Mouse (Mus musculus): ENCODE data around the gene Pex26. TPM values are rescaled to one million over a fixed set of nuclear protein-coding genes. Genes with fewer than 3 reads are reported as not detected.

Pex26 gene
- total RNA-seq, 4 experiments from 2014 or later, result 12.1 to 14.2 (median 13.1) TPM

GRCm38 (mm10) chr6:121206481-121206880, 23.0 kb downstream of the Pex26 start:
- DNase-seq (ENCODE audit: low spot score in 2 of 2), result no peak

- DNase-seq (ENCODE audit: low spot score in 2 of 2), result no peak
These were observed 26.1 kb downstream of the Pex26 start for GRCm38 (mm10) chr6:121209584-121209983.

- DNase-seq (ENCODE audit: low spot score in 2 of 2), result peak; percentile 43 to 62
These were observed 26.9 kb downstream of the Pex26 start, which contains the start of gene Tuba8 for GRCm38 (mm10) chr6:121210149-121210925. TSS of gene Tuba8 (plus strand) at chr6:121210696.

- DNase-seq (ENCODE audit: low spot score in 2 of 2), result no peak
These were observed 27.4 kb downstream of the Pex26 start for GRCm38 (mm10) chr6:121210926-121211289.

GRCm38 (mm10) chr6:121211743-121212142, 28.3 kb downstream of the Pex26 start:
- DNase-seq (ENCODE audit: low spot score in 2 of 2), result no peak

- DNase-seq (ENCODE audit: low spot score in 2 of 2), result no peak
These were observed 29.5 kb downstream of the Pex26 start for GRCm38 (mm10) chr6:121212988-121213387.

GRCm38 (mm10) chr6:121214221-121214620, 30.8 kb downstream of the Pex26 start:
- no peak for DNase-seq (ENCODE audit: low spot score in 2 of 2)

GRCm38 (mm10) chr6:121214667-121215330, 31.3 kb downstream of the Pex26 start:
- DNase-seq (ENCODE audit: low spot score in 2 of 2), result no peak

- DNase-seq (ENCODE audit: low spot score in 2 of 2), result no peak
These were observed 31.9 kb downstream of the Pex26 start for GRCm38 (mm10) chr6:121215336-121215735.

GRCm38 (mm10) chr6:121215896-121216295, 32.4 kb downstream of the Pex26 start:
- no peak for DNase-seq (ENCODE audit: low spot score in 2 of 2)

GRCm38 (mm10) chr6:121216589-121217255, 33.3 kb downstream of the Pex26 start:
- no peak for DNase-seq (ENCODE audit: low spot score in 2 of 2)

- no peak for DNase-seq (ENCODE audit: low spot score in 2 of 2)
These were observed 34.5 kb downstream of the Pex26 start for GRCm38 (mm10) chr6:121218002-121218401.

GRCm38 (mm10) chr6:121219406-121219805, 35.9 kb downstream of the Pex26 start:
- DNase-seq (ENCODE audit: low spot score in 2 of 2), result no peak

GRCm38 (mm10) chr6:121220181-121220580, 36.7 kb downstream of the Pex26 start:
- DNase-seq (ENCODE audit: low spot score in 2 of 2), result no peak

GRCm38 (mm10) chr6:121221876-121222597, 38.6 kb downstream of the Pex26 start:
- no peak for DNase-seq (ENCODE audit: low spot score in 2 of 2)

- DNase-seq (ENCODE audit: low spot score in 2 of 2), result no peak
These were observed 39.5 kb downstream of the Pex26 start for GRCm38 (mm10) chr6:121223001-121223400.

- no peak for DNase-seq (ENCODE audit: low spot score in 2 of 2)
These were observed 40.6 kb downstream of the Pex26 start for GRCm38 (mm10) chr6:121224067-121224466.

GRCm38 (mm10) chr6:121224993-121225392, 41.5 kb downstream of the Pex26 start:
- DNase-seq (ENCODE audit: low spot score in 2 of 2), result no peak

- no peak for DNase-seq (ENCODE audit: low spot score in 2 of 2)
These were observed 42.6 kb downstream of the Pex26 start for GRCm38 (mm10) chr6:121226043-121226442.

- DNase-seq (ENCODE audit: low spot score in 2 of 2), result no peak
These were observed 43.3 kb downstream of the Pex26 start for GRCm38 (mm10) chr6:121226744-121227143.

- DNase-seq (ENCODE audit: low spot score in 2 of 2), result no peak
These were observed 45.0 kb downstream of the Pex26 start for GRCm38 (mm10) chr6:121228421-121228820.

GRCm38 (mm10) chr6:121232652-121233051, 49.2 kb downstream of the Pex26 start:
- no peak for DNase-seq (ENCODE audit: low spot score in 2 of 2)

All from layer of hippocampus, adult 8-10 months (tissue).